Mouse (Mus musculus): ENCODE data around the gene Slc30a7.

DNA sequence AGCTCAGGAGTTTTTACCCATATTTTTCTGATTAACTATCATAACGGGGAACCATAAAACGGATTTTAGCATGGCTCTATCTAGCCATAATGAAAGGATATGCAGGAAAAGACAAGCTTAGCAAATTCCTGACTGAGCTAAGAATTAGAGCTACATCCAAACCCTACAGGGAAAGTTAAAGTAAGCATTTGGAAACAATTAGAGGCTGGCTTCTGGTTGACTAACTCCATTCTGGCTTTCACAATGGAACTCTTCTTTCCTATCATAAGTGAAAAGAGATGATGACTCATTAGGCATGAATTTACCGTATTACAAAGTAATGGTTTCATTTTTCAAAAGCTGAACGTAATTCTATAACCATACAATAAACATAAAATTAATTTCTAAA lies 45.2 kb downstream of the Slc30a7 start:
- TF ChIP-seq CTCF (IDR thresholded peaks at IDR 0.05) (no peak), EP300 (IDR thresholded peaks at IDR 0.05; ENCODE audit: insufficient read depth, low read depth, low read length) (no peak), POLR2A (IDR thresholded peaks at IDR 0.05; ENCODE audit: insufficient read depth, low read depth, low read length) (no peak)
